In genomic region chr6:97312545-97312939, GRCm38 (mm10) we compare ENCODE assay signal across 8 mouse cellular contexts. TPM values are rescaled to one million over a fixed set of nuclear protein-coding genes. Genes with fewer than 3 reads are reported as not detected.
DNase-seq lines count a peak whose midpoint lies in the region; ATAC-seq and TF ChIP-seq lines count a peak whose summit lies in the region.

No protein-coding gene starts in this region.

- intact Hi-C loops in heart, postnatal 10 days (cut with DNase I): loop anchor here (5.0 kb wide), 1 partner anchor 40 kb away; no protein-coding TSS in a partner anchor

- H3K4me3 ChIP-seq in heart, embryonic 11.5 days (ENCODE audit: low read depth, low read length): peak overlapping the region; percentile 55
- H3K4me3 ChIP-seq in thymus, adult 2 months (ENCODE audit: control insufficient read depth, insufficient read depth, low read length): peak overlapping the region; percentile 62
- H3K4me3 ChIP-seq in liver, embryonic 13.5 days (replicated peaks): peak overlapping the region; percentile 55
- peak overlapping the region; percentile 48 for H3K4me3 ChIP-seq in stomach, postnatal 0 days (ENCODE audit: low read depth, low read length)

- H3K4me2 ChIP-seq in heart, embryonic 11.5 days: peak overlapping the region; percentile 91
- H3K4me2 ChIP-seq in liver, embryonic 13.5 days: peak overlapping the region; percentile 76
- H3K4me2 ChIP-seq in stomach, postnatal 0 days (replicated peaks; ENCODE audit: low read depth): peak overlapping the region; percentile 79

- H3K27me3 ChIP-seq in heart, embryonic 11.5 days (ENCODE audit: control insufficient read depth, insufficient read depth, low read length): no peaks in the 10 kb centered on the region
- H3K27me3 ChIP-seq in thymus, adult 2 months (ENCODE audit: control insufficient read depth, insufficient read depth, low read length): no peaks in the 10 kb centered on the region
- H3K27me3 ChIP-seq in liver, embryonic 13.5 days: no peaks in the 10 kb centered on the region
- no peaks in the 10 kb centered on the region for H3K27me3 ChIP-seq in stomach, postnatal 0 days (ENCODE audit: control insufficient read depth, insufficient read depth, low read length)

- no peak for ATAC-seq in heart, embryonic 11.5 days (replicated peaks; ENCODE audit: insufficient number of reproducible peaks, low FRiP score, low TSS enrichment)
- ATAC-seq in liver, embryonic 13.5 days (ENCODE audit: low read depth): no peak
- ATAC-seq in stomach, postnatal 0 days (ENCODE audit: low FRiP score, low TSS enrichment): no peak
- no peak for ATAC-seq in megakaryocyte progenitor cell, adult 5-6 weeks (replicated peaks; ENCODE audit: poor library complexity)

- 4% methylated on average over 3 of the region's 3 CpGs for WGBS in heart, embryonic 11.5 days (ENCODE audit: insufficient replicate concordance)
- WGBS in thymus, adult 2 months: 28% methylated on average over 3 of the region's 3 CpGs
- 11% methylated on average over 3 of the region's 3 CpGs for WGBS in liver, embryonic 13.5 days (ENCODE audit: insufficient replicate concordance)
- WGBS in stomach, postnatal 0 days: 7% methylated on average over 3 of the region's 3 CpGs

- DNase-seq in heart, postnatal 10 days: no peak
- DNase-seq in thymus, adult 2 months: no peak
- DNase-seq in thymus, adult 18-20 months: no peak
- DNase-seq in liver, embryonic 13.5 days: no peak
- DNase-seq in stomach, postnatal 0 days (ENCODE audit: low spot score): no peak
- no peak for DNase-seq in urinary bladder, postnatal 14 days (ENCODE audit: low spot score)

- TF ChIP-seq CTCF in thymus, adult 2 months (IDR thresholded peaks at IDR 0.05; ENCODE audit: borderline replicate concordance, control insufficient read depth, extremely low read depth, insufficient read depth, low read length, poor library complexity): no peak
- TF ChIP-seq CTCF in stomach, postnatal 0 days (IDR thresholded peaks at IDR 0.05; ENCODE audit: low read depth): no peak

- TF ChIP-seq POLR2A in thymus, adult 2 months (IDR thresholded peaks at IDR 0.05; ENCODE audit: control insufficient read depth, extremely low read depth, insufficient read depth, low read length, poor library complexity): no peak

- peak overlapping the region; percentile 74 for H3K9ac ChIP-seq in heart, embryonic 11.5 days (ENCODE audit: low read depth, low read length)
- H3K9ac ChIP-seq in liver, embryonic 13.5 days: peak overlapping the region; percentile 61
- H3K9ac ChIP-seq in stomach, postnatal 0 days (ENCODE audit: low read length): peak overlapping the region; percentile 73

- H3K4me1 ChIP-seq in heart, embryonic 11.5 days (ENCODE audit: control insufficient read depth, insufficient read depth, low read length): peaks cover 12% of the 10 kb centered on the region
- peaks cover 22% of the 10 kb centered on the region for H3K4me1 ChIP-seq in thymus, adult 2 months (replicated peaks; ENCODE audit: control insufficient read depth, insufficient read depth, low read length)
- peaks cover 29% of the 10 kb centered on the region for H3K4me1 ChIP-seq in liver, embryonic 13.5 days (replicated peaks)
- no peaks in the 10 kb centered on the region; the same call in 1 of the 2 replicates for H3K4me1 ChIP-seq in stomach, postnatal 0 days (replicated peaks; ENCODE audit: control insufficient read depth, insufficient read depth)

- H3K36me3 ChIP-seq in heart, embryonic 11.5 days (ENCODE audit: control insufficient read depth, insufficient read depth, low read length): 0 out of 2 replicates have a peak, but pooled peaks cover 2% of the 10 kb centered on the region
- no peaks in the 10 kb centered on the region for H3K36me3 ChIP-seq in thymus, adult 2 months (ENCODE audit: control insufficient read depth, insufficient read depth, low read length)
- no peaks in the 10 kb centered on the region for H3K36me3 ChIP-seq in liver, embryonic 13.5 days
- 0 out of 2 replicates have a peak, but pooled peaks cover 3% of the 10 kb centered on the region for H3K36me3 ChIP-seq in stomach, postnatal 0 days (ENCODE audit: control insufficient read depth, insufficient read depth, low read length)

- H3K27ac ChIP-seq in heart, embryonic 11.5 days (ENCODE audit: low read depth, low read length): peak overlapping the region; percentile 78
- H3K27ac ChIP-seq in thymus, adult 2 months (ENCODE audit: control insufficient read depth, insufficient read depth, low read length): no peak overlapping the region
- H3K27ac ChIP-seq in liver, embryonic 13.5 days: no peak overlapping the region
- peak overlapping the region; percentile 95 for H3K27ac ChIP-seq in stomach, postnatal 0 days (replicated peaks)

- no peak for TF ChIP-seq EP300 in stomach, postnatal 0 days (optimal IDR thresholded peaks at IDR 0.05)

- H3K9me3 ChIP-seq in heart, embryonic 11.5 days (replicated peaks; ENCODE audit: control insufficient read depth, low read length): no peaks in the 10 kb centered on the region
- no peaks in the 10 kb centered on the region for H3K9me3 ChIP-seq in liver, embryonic 13.5 days (replicated peaks)
- no peaks in the 10 kb centered on the region for H3K9me3 ChIP-seq in stomach, postnatal 0 days (ENCODE audit: control insufficient read depth, low read length)

RNA-seq across cellular contexts. Expression of gene Lmod3, which starts 60.0 kb away (rescaled TPM):
- 19.0 and 19.3 TPM in 2 replicates for polyA plus RNA-seq in heart, embryonic 11.5 days (2014; fragmentation: Nextera tagmentation; extraction: Ambion mirVana)
- 10 to 100 TPM; 45.8 to 66.3 TPM for total RNA-seq in heart, postnatal 10 days (2021)
- 0.14 and 0.73 TPM in 2 replicates for polyA plus RNA-seq in thymus, adult 2 months (2012; rRNA removed)
- 0.14 and 0.22 TPM in 2 replicates for polyA plus RNA-seq in liver, embryonic 13.5 days (2015; fragmentation: Nextera tagmentation; extraction: Ambion mirVana)
- 0.16 and 0.27 TPM in 2 replicates for polyA plus RNA-seq in stomach, postnatal 0 days (2015; fragmentation: Nextera tagmentation; extraction: Ambion mirVana)
- not detected in 2 replicates for total RNA-seq in megakaryocyte progenitor cell, adult 5-6 weeks (2015)
- total RNA-seq in megakaryocyte progenitor cell, adult 5-6 weeks (2017): not detected in 2 replicates

Comparison
In these comparisons a context has a peak if more than half of its experiments do, and no peak if none do; other contexts are left out.
1. H3K27ac ChIP-seq: peak in heart, embryonic 11.5 days (single experiment) and stomach, postnatal 0 days (single experiment); none in thymus, adult 2 months (single experiment) and liver, embryonic 13.5 days (single experiment).
2. RNA of gene Lmod3, which starts 60.0 kb away (polyA plus RNA-seq): 19.0 to 19.3 TPM in heart, embryonic 11.5 days; 0.14 to 0.73 TPM in thymus, adult 2 months, 0.16 to 0.27 TPM in stomach, postnatal 0 days and 0.14 to 0.22 TPM in liver, embryonic 13.5 days; every median in the first group is over 10 times any median in the second.
3. Peak in every context shown above with its lines, with median percentiles within 50 percentile points of each other: H3K4me2 ChIP-seq, H3K4me3 ChIP-seq and H3K9ac ChIP-seq.